Comparison of ENCODE assay signal across 15 mouse cellular contexts in the genomic region with DNA sequence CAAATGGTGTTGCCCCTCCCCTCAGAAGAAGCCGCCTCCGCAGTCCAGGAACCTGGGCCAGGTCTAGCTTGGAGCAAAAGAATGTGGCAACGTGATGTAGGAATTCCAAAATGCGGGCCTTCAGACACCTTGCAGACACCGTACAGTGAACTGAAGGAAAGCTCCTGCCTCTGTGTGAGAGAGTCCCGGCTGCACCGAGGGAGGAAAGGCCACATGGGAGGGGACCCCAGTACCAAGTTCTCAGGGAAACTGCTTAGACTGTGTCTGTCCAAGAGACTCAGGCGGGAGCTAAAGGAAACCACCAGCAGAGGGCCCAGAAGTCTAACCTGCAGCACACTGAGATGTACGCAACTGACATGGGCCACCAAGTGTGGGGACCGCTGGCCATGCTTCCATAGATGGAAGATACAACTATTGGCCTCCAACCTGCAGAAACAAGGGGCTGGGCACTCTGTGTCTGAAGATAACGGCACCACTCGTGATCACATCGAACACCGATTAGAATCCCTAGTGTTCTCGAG. TPM values are rescaled to one million over a fixed set of nuclear protein-coding genes. Genes with fewer than 3 reads are reported as not detected.
DNase-seq lines count a peak whose midpoint lies in the region; ATAC-seq lines count a peak whose summit lies in the region.
"Had no signal": no experiment of that assay in that cellular context is flagged by ENCODE, and none has a peak within 500 bp of the region (broad histone marks: within the 10 kb centered on the region; RNA-seq: fewer than 3 reads in every experiment).

No protein-coding gene starts in this region.

- 0 out of 2 replicates have a peak, but pooled peaks cover 5% of the 10 kb centered on the region for H3K4me1 ChIP-seq in kidney, embryonic 15.5 days
- H3K4me1 ChIP-seq in lung, embryonic 16.5 days (replicated peaks; ENCODE audit: control insufficient read depth, insufficient read depth, low read length), result no peaks in the 10 kb centered on the region
- H3K4me1 ChIP-seq: embryonic facial prominence, embryonic 13.5 days; forebrain, embryonic 13.5 days; limb, embryonic 10.5 days had no signal

- no peak overlapping the region for H3K9ac ChIP-seq in kidney, embryonic 15.5 days
- H3K9ac ChIP-seq in lung, embryonic 16.5 days (ENCODE audit: low read length), result no peak overlapping the region
- H3K9ac ChIP-seq: embryonic facial prominence, embryonic 13.5 days; forebrain, embryonic 13.5 days had no signal

- WGBS in kidney, embryonic 15.5 days, result 67% methylated on average over 15 of the region's 15 CpGs
- WGBS in lung, embryonic 16.5 days, result 59% methylated on average over 15 of the region's 15 CpGs

- no peak overlapping the region for H3K4me3 ChIP-seq in kidney, embryonic 15.5 days (replicated peaks)
- H3K4me3 ChIP-seq in lung, embryonic 16.5 days (ENCODE audit: low read length), result no peak overlapping the region
- H3K4me3 ChIP-seq: embryonic facial prominence, embryonic 13.5 days; forebrain, embryonic 13.5 days; limb, embryonic 10.5 days had no signal

- ATAC-seq in kidney, embryonic 15.5 days (replicated peaks; ENCODE audit: low FRiP score), result 0 out of 2 replicates have a peak, but pooled peaks have one; percentile 12
- peak; percentile 42; the same call in 1 of the 2 replicates for ATAC-seq in lung, embryonic 16.5 days (ENCODE audit: low read depth)
- ATAC-seq: inflammation-experienced regulatory T-cells, adult 6 months had no signal

- peak; percentile 23 to 33 for DNase-seq in cerebellum, postnatal 14 days
- DNase-seq in cerebellum, adult 9-10 months, result no peak
- no peak for DNase-seq in kidney, postnatal 25 days
- no peak for DNase-seq in lung, adult 18-20 months
- peak; percentile 10 for DNase-seq in fat pad, adult 2 months (ENCODE audit: extremely low read depth, low read depth, low spot score)
- no peak for DNase-seq in spleen, adult 12 weeks (ENCODE audit: low spot score)
- DNase-seq: gastrocnemius, postnatal 14 days; thymus, adult 18-20 months had no signal

- H3K27me3 ChIP-seq in kidney, embryonic 15.5 days, result peaks cover 71% of the 10 kb centered on the region
- H3K27me3 ChIP-seq in lung, embryonic 16.5 days (ENCODE audit: control insufficient read depth, insufficient read depth, low read depth, low read length), result peaks cover 11% of the 10 kb centered on the region

- H3K27ac ChIP-seq in kidney, embryonic 15.5 days, result no peak overlapping the region
- H3K27ac ChIP-seq in lung, embryonic 16.5 days (ENCODE audit: low read length), result no peak overlapping the region
- H3K27ac ChIP-seq: embryonic facial prominence, embryonic 13.5 days; forebrain, embryonic 13.5 days; limb, embryonic 10.5 days; macrophage had no signal

- no peaks in the 10 kb centered on the region for H3K36me3 ChIP-seq in kidney, embryonic 15.5 days
- H3K36me3 ChIP-seq in lung, embryonic 16.5 days (ENCODE audit: control insufficient read depth, insufficient read depth, low read length), result no peaks in the 10 kb centered on the region
- H3K36me3 ChIP-seq: embryonic facial prominence, embryonic 13.5 days; limb, embryonic 10.5 days had no signal

- H3K9me3 ChIP-seq in kidney, embryonic 15.5 days (replicated peaks), result no peaks in the 10 kb centered on the region
- H3K9me3 ChIP-seq in lung, embryonic 16.5 days (ENCODE audit: control insufficient read depth, low read length), result no peaks in the 10 kb centered on the region
- H3K9me3 ChIP-seq: embryonic facial prominence, embryonic 13.5 days; forebrain, embryonic 13.5 days; limb, embryonic 10.5 days had no signal

- H3K4me2 ChIP-seq in kidney, embryonic 15.5 days, result no peak overlapping the region
- no peak overlapping the region for H3K4me2 ChIP-seq in lung, embryonic 16.5 days (ENCODE audit: low read depth, low read length)
- H3K4me2 ChIP-seq: embryonic facial prominence, embryonic 13.5 days; forebrain, embryonic 13.5 days had no signal

RNA-seq across cellular contexts. Expression of a gene that starts 9.1 kb away (rescaled TPM):
- polyA plus RNA-seq in kidney, embryonic 15.5 days (2015; fragmentation: Nextera tagmentation; extraction: Ambion mirVana), result 17.5 and 19.4 TPM in 2 replicates
- 15.6 and 16.7 TPM in 2 replicates for polyA plus RNA-seq in lung, embryonic 16.5 days (2015; fragmentation: Nextera tagmentation; extraction: Ambion mirVana)
- polyA plus RNA-seq: inflammation-experienced regulatory T-cells, adult 6 months had no signal

Comparison
In these comparisons a context has a peak if more than half of its experiments do, and no peak if none do; other contexts are left out.
1. DNase-seq: peak in cerebellum, postnatal 14 days (2 of 2) and fat pad, adult 2 months (single experiment); none in cerebellum, adult 9-10 months (single experiment), kidney, postnatal 25 days (0 of 2), lung, adult 18-20 months (0 of 2) and spleen, adult 12 weeks (single experiment).